Mouse (Mus musculus) limb, embryonic 15.5 days (tissue): ENCODE measurements around the gene Ctsl. TPM values are rescaled to one million over a fixed set of nuclear protein-coding genes. Genes with fewer than 3 reads are reported as not detected.
A peak's percentile ranks its signal among the peaks of the same experiment; 100 is the strongest.

Source experiments
- ATAC-seq: fragments of 200-750 bp; cut with Nextera tagmentation; 2 replicates; pipeline ENCODE4 v1.8.0; 2017; ENCODE audit warnings: low read depth, moderate TSS enrichment; ENCODE audit not compliant: insufficient number of reproducible peaks, low FRiP score, low TSS enrichment
- H3K27ac ChIP-seq: fragments of 300-500 bp; sonication (generic); 2 replicates; pipeline ENCODE4 v1.5.1; 2015; ENCODE audit warnings: moderate library complexity, mild to moderate bottlenecking, inconsistent platforms
- H3K27me3 ChIP-seq: fragments of 300-500 bp; sonication (generic); 2 replicates; pipeline ENCODE4 v1.6.1; 2015; ENCODE audit warnings: inconsistent platforms
- H3K36me3 ChIP-seq: fragments of 300-500 bp; sonication (generic); 2 replicates; pipeline ENCODE4 v1.6.1; 2015; ENCODE audit warnings: inconsistent platforms
- H3K4me1 ChIP-seq: fragments of 300-500 bp; sonication (generic); 2 replicates; pipeline ENCODE4 v1.6.1; 2015; ENCODE audit warnings: inconsistent platforms
- H3K4me2 ChIP-seq: fragments of 300-500 bp; sonication (generic); 2 replicates; pipeline ENCODE4 v1.6.1; 2015; ENCODE audit warnings: mild to moderate bottlenecking, inconsistent platforms
- H3K4me3 ChIP-seq: fragments of 300-500 bp; sonication (generic); 2 replicates; pipeline ENCODE4 v1.5.1; 2015; ENCODE audit warnings: mild to moderate bottlenecking, inconsistent platforms
- H3K9ac ChIP-seq: fragments of 300-500 bp; sonication (generic); 2 replicates; pipeline ENCODE4 v1.6.1; 2015; ENCODE audit warnings: inconsistent platforms
- H3K9me3 ChIP-seq: fragments of 300-500 bp; sonication (generic); 2 replicates; pipeline ENCODE4 v1.6.1; 2016; ENCODE audit warnings: inconsistent platforms
- WGBS: fragments of 180-500 bp; shearing (Covaris S2); methylation state at CpG from one replicate; pipeline ENCODE4 v1.1.7; 2015; 5-methylcytosine and 5-hydroxymethylcytosine counted together
- polyA plus RNA-seq: library from polyadenylated mRNA; unstranded; fragments of >200 nt; fragmentation: Nextera tagmentation; extraction: Ambion mirVana; gene quantifications from 2 replicates; pipeline ENCODE4 v1.2.1, GENCODE M21; 2015

Ctsl gene
- polyA plus RNA-seq, 1 experiment from 2014 or later: 242 TPM

DNA sequence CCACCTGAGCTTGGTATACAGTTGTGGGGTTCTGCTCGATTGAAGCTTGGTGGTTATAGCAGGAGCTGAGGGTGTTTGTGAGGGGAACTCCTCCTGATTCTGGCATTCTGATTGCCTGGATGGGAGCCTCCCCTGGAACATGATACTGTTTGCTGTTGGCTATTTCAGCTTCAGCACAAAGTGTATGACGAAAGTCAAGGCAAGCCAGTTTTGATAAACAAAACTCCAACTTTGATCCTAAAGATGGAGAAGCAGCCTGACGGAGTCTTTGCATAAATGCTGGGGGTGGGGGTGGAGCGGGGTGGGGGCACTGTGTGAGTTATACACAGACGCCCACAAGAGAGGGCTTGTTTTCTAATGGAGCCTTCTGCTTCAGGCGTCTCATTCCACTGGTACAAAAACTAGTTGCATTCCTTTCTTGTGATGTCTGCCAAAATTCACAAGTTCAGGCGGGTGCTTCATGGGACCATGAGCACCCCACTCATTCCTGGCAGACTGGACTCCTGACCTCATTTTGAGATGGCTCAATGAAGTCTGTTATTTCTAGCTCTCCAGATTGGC lies 30.2 kb upstream of the Ctsl start:
- H3K9ac ChIP-seq: no peak overlapping the region
- peaks cover 12% of the 10 kb centered on the region for H3K4me1 ChIP-seq
- 21% methylated on average over 7 of the region's 7 CpGs for WGBS
- H3K27me3 ChIP-seq: no peaks in the 10 kb centered on the region
- H3K36me3 ChIP-seq: no peaks in the 10 kb centered on the region
- peak; percentile 55; the same call in 1 of the 2 replicates for ATAC-seq
- H3K9me3 ChIP-seq: no peaks in the 10 kb centered on the region
- no peak overlapping the region for H3K4me3 ChIP-seq
- H3K27ac ChIP-seq: peak overlapping the region; percentile 67
- H3K4me2 ChIP-seq: 0 out of 2 replicates have a peak overlapping the region, but pooled peaks have one; percentile 10

DNA sequence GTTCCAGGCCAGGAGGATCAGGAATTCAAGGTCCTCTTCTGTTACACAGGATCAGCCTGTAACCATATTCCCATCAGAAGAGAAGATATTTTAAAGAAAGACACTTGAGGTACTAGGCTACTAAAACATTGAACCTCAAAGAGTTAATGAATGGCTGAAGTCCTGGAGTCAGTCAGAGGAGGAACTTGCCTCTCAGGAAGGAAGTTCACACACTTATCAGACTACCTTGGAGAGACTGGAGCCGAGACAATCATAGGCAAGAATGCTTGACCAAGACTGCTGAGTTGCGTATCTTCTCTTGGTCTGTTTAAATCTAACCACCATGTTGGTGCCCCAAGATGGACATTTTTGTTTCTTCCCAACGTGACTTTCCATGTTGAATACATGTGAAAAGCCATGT lies 29.2 kb upstream of the Ctsl start:
- Histone ChIP-seq H3K27ac (no peak overlapping the region), H3K9ac (no peak overlapping the region), H3K36me3 (no peaks in the 10 kb centered on the region), H3K9me3 (no peaks in the 10 kb centered on the region), H3K4me3 (no peak overlapping the region), H3K4me1 (peaks cover 12% of the 10 kb centered on the region), H3K27me3 (no peaks in the 10 kb centered on the region), H3K4me2 (no peak overlapping the region)
- 88% methylated on average over 3 of the region's 3 CpGs for WGBS
- no peak for ATAC-seq

DNA sequence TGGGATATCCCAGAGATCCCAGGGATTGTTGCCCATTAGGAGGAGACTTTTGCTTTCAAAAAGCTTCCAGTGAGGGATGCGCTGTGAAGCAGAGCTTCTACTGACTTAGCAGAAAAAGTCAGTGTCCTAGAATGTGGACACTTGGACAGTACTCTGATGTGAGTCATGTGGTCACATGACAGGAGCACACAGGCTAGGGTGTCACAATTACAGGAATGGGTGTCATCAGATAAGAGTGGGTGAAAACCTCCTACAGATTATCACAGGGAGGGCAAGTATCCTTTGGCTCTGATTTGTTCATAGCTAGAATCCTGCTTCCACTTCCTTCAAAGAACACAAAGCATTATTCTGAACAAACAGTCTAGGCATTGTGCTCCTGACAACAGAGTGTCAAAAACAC lies 27.4 kb upstream of the Ctsl start:
- 95% methylated on average over 1 of the region's 1 CpGs for WGBS
- H3K27ac ChIP-seq: no peak overlapping the region
- no peaks in the 10 kb centered on the region for H3K36me3 ChIP-seq
- no peaks in the 10 kb centered on the region for H3K27me3 ChIP-seq
- no peak overlapping the region for H3K4me3 ChIP-seq
- no peak overlapping the region for H3K4me2 ChIP-seq
- H3K4me1 ChIP-seq: peaks cover 12% of the 10 kb centered on the region
- H3K9me3 ChIP-seq: no peaks in the 10 kb centered on the region
- ATAC-seq: no peak
- no peak overlapping the region for H3K9ac ChIP-seq

DNA sequence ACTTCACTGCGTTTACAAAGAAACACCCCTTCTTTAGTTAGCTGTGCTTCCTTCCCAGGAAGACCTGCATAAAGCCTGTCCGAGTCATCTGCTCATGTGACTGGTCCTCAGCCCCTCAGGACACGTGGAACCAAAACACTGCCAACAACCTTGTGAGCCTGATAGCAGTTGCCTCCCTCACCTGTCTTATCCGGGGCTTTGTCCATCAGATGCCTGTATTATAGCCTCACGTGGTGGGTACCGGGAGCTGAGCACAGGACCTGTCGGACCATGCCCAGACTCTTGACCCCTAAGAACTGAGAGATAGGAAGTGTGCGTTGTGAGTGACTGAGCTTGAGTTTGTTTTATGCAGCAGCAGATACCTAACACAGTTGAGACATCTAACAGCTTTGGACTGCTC lies 26.3 kb upstream of the Ctsl start:
- no peak overlapping the region for H3K9ac ChIP-seq
- 73% methylated on average over 8 of the region's 8 CpGs for WGBS

DNA sequence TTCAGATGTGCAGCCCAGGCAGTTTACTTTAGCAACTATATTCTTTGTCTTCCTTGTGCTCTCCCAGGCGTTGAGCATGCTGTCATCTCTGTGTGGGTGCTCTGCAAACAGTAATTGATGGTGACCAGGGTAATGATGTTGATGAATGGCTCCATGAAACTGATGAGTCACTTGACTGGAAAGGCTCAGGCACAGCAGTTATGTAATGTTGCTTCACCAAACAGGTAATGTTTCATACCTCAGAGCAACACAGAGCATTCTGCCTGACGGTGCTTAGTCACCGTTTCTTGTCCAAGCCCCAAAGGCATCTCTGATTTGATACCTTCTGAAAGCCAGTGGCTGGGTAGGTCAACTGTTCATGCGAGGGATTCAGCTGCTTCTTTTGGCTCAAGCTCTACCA lies 17.7 kb upstream of the Ctsl start:
- no peak for ATAC-seq
- Histone ChIP-seq H3K9ac (no peak overlapping the region), H3K27ac (no peak overlapping the region), H3K9me3 (no peaks in the 10 kb centered on the region), H3K27me3 (no peaks in the 10 kb centered on the region), H3K4me2 (no peak overlapping the region), H3K4me3 (no peak overlapping the region), H3K4me1 (no peaks in the 10 kb centered on the region), H3K36me3 (no peaks in the 10 kb centered on the region)
- 42% methylated on average over 4 of the region's 4 CpGs for WGBS

More for the DNA sequence above, 26.3 kb upstream of the Ctsl start:
- Histone ChIP-seq H3K4me3 (no peak overlapping the region), H3K36me3 (no peaks in the 10 kb centered on the region), H3K4me1 (peaks cover 6% of the 10 kb centered on the region), H3K4me2 (no peak overlapping the region), H3K9me3 (no peaks in the 10 kb centered on the region), H3K27ac (no peak overlapping the region), H3K27me3 (no peaks in the 10 kb centered on the region)
- no peak for ATAC-seq

DNA sequence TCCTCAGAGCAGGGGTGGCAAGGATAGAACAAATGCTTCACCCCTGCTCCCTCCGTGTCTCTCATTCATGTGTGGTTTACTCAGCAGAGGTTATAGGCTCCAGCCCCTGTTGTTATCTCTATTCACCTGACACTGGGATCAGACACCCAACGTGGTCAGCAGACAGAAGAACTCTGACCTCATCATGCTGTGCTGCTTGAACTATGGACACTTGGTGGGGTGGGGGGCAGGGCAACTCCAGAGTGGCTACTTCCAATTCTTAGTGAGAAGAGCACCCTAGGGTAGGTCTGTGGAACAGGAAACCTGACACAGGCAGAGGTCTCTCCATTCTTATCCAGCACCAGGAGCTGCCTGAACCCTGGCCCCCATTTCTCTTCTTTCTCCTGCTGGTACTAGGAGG lies 15.4 kb upstream of the Ctsl start:
- Histone ChIP-seq H3K36me3 (no peaks in the 10 kb centered on the region), H3K4me1 (no peaks in the 10 kb centered on the region), H3K4me3 (no peak overlapping the region), H3K4me2 (no peak overlapping the region), H3K9me3 (no peaks in the 10 kb centered on the region), H3K27me3 (no peaks in the 10 kb centered on the region), H3K9ac (no peak overlapping the region), H3K27ac (no peak overlapping the region)
- ATAC-seq: no peak
- 58% methylated on average over 2 of the region's 2 CpGs for WGBS

DNA sequence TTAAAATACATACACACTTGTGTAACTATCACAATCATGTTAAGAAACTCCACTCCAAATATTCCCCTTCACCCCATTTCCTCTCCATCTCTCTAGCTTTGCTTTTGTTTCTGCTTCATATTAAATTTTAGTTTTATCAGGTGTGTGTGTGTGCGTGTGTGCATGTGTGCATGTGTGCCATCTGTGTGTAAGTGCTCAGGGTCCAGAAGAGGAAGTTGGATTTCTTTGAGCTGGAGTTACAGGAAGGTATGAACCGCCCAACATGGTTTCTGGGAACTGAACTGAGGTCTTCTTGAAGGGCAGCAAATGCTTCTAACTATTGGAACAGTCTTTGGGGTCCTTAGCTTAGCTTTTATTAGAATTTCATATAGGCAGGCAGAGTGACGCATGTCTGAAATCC lies 14.2 kb upstream of the Ctsl start:
- WGBS: 76% methylated on average over 3 of the region's 3 CpGs
- Histone ChIP-seq H3K4me2 (no peak overlapping the region), H3K4me1 (no peaks in the 10 kb centered on the region), H3K9me3 (no peaks in the 10 kb centered on the region), H3K9ac (no peak overlapping the region), H3K4me3 (no peak overlapping the region), H3K27ac (no peak overlapping the region), H3K27me3 (no peaks in the 10 kb centered on the region), H3K36me3 (no peaks in the 10 kb centered on the region)
- no peak for ATAC-seq

DNA sequence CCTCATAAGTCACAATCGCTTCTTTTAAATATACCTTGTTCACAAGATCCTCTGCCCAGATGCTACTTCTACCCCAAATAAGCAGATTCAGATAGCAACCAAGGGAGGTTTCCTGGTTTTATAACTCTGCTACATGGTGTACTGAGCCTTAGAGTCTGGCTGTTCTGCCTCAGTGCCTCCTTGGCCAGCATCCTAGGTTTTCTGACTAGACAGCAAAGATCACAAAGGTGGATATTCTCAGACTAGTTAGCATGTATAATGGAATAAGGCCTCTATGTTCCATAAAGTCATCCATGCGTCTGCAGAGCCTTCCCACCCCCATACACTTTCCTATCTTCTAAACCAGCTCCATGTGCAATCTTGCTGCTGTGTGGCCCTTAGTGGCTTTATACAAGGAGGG lies 9.6 kb upstream of the Ctsl start:
- Histone ChIP-seq H3K9ac (no peak overlapping the region), H3K4me2 (no peak overlapping the region), H3K27ac (no peak overlapping the region), H3K4me1 (no peaks in the 10 kb centered on the region), H3K4me3 (no peak overlapping the region), H3K9me3 (no peaks in the 10 kb centered on the region), H3K36me3 (no peaks in the 10 kb centered on the region), H3K27me3 (no peaks in the 10 kb centered on the region)
- 79% methylated on average over 2 of the region's 2 CpGs for WGBS
- ATAC-seq: no peak

DNA sequence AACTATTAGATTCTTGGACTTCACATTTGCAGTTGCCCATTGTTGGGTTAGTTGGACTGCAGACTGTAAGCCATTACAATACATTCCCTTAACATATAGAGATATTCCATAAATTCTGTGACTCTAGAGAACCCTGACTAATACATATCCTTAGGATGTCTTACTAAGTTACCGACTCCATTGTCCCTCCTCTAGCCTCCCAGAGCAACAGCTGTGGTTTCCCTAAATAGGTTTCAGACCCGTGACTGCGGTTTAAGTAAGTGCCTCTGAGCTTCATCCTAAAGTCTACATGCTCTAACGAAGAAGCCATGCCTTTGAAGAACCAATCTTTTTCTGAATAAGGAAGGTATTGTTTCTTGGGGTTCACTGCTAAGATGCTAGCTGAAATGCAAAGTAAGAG lies 7.9 kb upstream of the Ctsl start:
- Histone ChIP-seq H3K27ac (no peak overlapping the region), H3K27me3 (no peaks in the 10 kb centered on the region), H3K4me3 (no peak overlapping the region), H3K36me3 (no peaks in the 10 kb centered on the region), H3K9me3 (no peaks in the 10 kb centered on the region), H3K4me1 (no peaks in the 10 kb centered on the region), H3K9ac (no peak overlapping the region), H3K4me2 (no peak overlapping the region)
- 77% methylated on average over 4 of the region's 4 CpGs for WGBS
- no peak for ATAC-seq

DNA sequence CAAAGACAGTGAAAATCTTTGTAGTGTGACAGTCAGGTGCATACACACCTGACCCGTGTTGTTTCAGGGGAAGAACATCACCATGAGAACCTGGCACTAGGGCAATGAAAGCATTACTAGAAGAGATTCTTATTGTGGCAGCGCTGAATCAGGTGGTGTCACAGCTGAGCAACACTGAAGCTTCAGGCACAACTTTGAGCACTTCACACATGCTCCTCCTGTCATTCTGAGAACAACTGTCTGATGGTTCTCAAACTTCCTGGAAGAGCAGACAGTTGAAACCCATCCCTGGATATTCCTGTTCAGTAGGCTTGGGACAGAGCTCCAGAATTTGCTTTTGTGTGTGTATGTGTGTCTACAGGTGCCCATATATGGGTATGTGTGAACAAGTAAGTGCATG lies 5.8 kb upstream of the Ctsl start:
- no peaks in the 10 kb centered on the region for H3K4me1 ChIP-seq
- no peaks in the 10 kb centered on the region for H3K36me3 ChIP-seq
- no peak overlapping the region for H3K4me3 ChIP-seq
- no peak for ATAC-seq
- H3K27ac ChIP-seq: no peak overlapping the region
- WGBS: 89% methylated on average over 2 of the region's 2 CpGs
- H3K4me2 ChIP-seq: no peak overlapping the region
- no peaks in the 10 kb centered on the region for H3K27me3 ChIP-seq
- H3K9ac ChIP-seq: no peak overlapping the region
- no peaks in the 10 kb centered on the region for H3K9me3 ChIP-seq

DNA sequence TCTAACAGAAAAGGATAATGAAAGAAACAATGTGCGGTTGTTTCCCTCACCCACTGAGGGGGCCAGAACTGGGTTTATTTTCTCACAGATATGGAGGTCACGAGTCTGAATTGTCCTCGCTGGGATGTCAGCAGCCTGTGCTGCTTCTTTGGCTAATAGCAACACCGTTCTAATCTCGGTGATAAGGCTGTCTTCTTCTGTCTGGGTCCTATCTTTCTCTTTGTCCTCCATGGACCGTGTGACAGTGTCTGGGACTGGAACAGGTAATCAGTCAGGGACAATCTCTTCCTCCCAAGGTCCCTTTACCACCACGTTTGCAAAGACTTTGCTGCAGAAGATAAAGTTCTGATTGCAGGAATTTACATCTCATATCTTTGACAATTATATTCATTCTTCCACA lies 4.5 kb upstream of the Ctsl start:
- Histone ChIP-seq H3K9ac (0 out of 2 replicates have a peak overlapping the region, but pooled peaks have one; percentile 4), H3K4me2 (no peak overlapping the region), H3K4me1 (0 out of 2 replicates have a peak, but pooled peaks cover 2% of the 10 kb centered on the region), H3K27me3 (no peaks in the 10 kb centered on the region), H3K9me3 (no peaks in the 10 kb centered on the region), H3K36me3 (no peaks in the 10 kb centered on the region), H3K27ac (no peak overlapping the region), H3K4me3 (no peak overlapping the region)
- ATAC-seq: no peak
- WGBS: 71% methylated on average over 7 of the region's 7 CpGs

DNA sequence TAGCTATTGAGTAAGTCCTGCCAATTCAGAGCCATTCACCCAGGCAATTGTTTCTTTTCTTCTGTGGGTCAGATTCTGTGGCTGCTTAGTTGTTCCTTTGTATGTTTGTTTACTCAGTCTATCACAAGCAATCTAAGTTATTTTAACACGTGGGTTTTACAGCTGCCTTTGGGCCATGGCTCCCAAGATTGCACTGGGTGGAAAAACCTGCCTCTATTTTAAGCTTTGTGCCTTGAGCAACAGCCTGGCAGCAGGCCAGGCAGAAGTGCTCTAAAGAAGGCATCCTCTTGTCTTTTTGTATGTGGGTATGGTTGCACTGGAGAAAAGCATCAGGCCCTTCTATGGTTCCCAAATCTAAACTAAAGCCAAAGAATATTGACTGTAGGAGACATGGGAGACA lies 3.0 kb upstream of the Ctsl start:
- ATAC-seq: no peak
- no peaks in the 10 kb centered on the region for H3K36me3 ChIP-seq
- H3K9me3 ChIP-seq: no peaks in the 10 kb centered on the region
- H3K4me2 ChIP-seq: no peak overlapping the region
- 19% methylated on average over 1 of the region's 1 CpGs for WGBS
- no peak overlapping the region for H3K9ac ChIP-seq
- H3K27ac ChIP-seq: no peak overlapping the region
- H3K4me1 ChIP-seq: 0 out of 2 replicates have a peak, but pooled peaks cover 6% of the 10 kb centered on the region
- no peak overlapping the region for H3K4me3 ChIP-seq
- no peaks in the 10 kb centered on the region for H3K27me3 ChIP-seq

DNA sequence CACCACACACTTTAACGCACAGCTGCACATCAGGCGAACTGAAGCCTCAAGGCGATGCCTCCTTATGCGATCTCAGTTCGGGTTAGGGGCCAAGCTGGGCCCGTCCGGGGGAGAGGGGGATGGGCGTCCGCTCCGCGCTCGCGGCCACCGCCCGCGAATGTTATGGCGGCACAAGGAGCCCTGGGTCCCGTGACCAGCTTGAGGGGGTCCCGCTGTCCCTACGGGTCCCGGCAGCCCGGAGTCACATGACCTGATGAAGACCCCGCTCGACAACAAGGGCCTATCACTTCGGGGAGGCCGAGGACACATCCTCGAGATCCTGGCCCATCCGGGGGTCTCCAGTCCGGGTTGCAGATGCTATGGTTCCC lies 901 bp downstream of the Ctsl start:
- under 1% methylated on average over 29 of the region's 29 CpGs for WGBS
- ATAC-seq: peak; percentile 57
- Histone ChIP-seq H3K4me3 (peak overlapping the region; percentile 77), H3K9me3 (no peaks in the 10 kb centered on the region), H3K27ac (peak overlapping the region; percentile 72), H3K27me3 (no peaks in the 10 kb centered on the region), H3K36me3 (peaks cover 26% of the 10 kb centered on the region), H3K9ac (peak overlapping the region; percentile 64), H3K4me1 (0 out of 2 replicates have a peak, but pooled peaks cover 8% of the 10 kb centered on the region), H3K4me2 (peak overlapping the region; percentile 83)
